Mouse (Mus musculus) v-Abl transformed pro-B cells (cell line): ENCODE results near the gene Dusp9.

ENCODE experiments used
- in situ Hi-C, 2 experiments: fragments of 400-800 bp; cut with MboI; formaldehyde crosslinking; loops; one replicate each; pipeline ENCODE4 v1.15.1; 2025; ENCODE audit not compliant: unreplicated experiment in 2 of 2

Gene Dusp9

GRCm38 (mm10) chrX:73659575-73660283, 20.5 kb downstream of the Dusp9 start, which contains the start of gene Pnck:
Gene Pnck (minus strand): TSS chrX:73660117.
- in situ Hi-C loops: loop anchor here (10.0 to 25.0 kb wide), 3 partner anchors 197 to 647 kb away; partner anchors contain the start of gene Haus7 (in 2 of the 2)

- in situ Hi-C loops: loop anchor here (25.0 kb wide), 2 partner anchors 198 to 648 kb away; partner anchors contain the start of gene Haus7 (in 1 of the 2)
These were observed 21.1 kb downstream of the Dusp9 start for GRCm38 (mm10) chrX:73660284-73660665.

- in situ Hi-C loops: loop anchor here (25.0 kb wide), 2 partner anchors 201 to 651 kb away; partner anchors contain the start of gene Haus7 (in 1 of the 2)
These were observed 23.9 kb downstream of the Dusp9 start for GRCm38 (mm10) chrX:73663143-73663542.

- in situ Hi-C loops: loop anchor here (25.0 kb wide), 2 partner anchors 210 to 660 kb away; partner anchors contain the start of gene Haus7 (in 1 of the 2)
These were observed 32.8 kb downstream of the Dusp9 start for GRCm38 (mm10) chrX:73672031-73672431.

GRCm38 (mm10) chrX:73672879-73673618, 33.8 kb downstream of the Dusp9 start, which contains the start of gene Slc6a8:
Gene Slc6a8 (plus strand): TSS chrX:73673150.
- in situ Hi-C loops: loop anchor here (25.0 kb wide), 2 partner anchors 211 to 661 kb away; partner anchors contain the start of gene Haus7 (in 1 of the 2)

- in situ Hi-C loops: loop anchor here (25.0 kb wide), 2 partner anchors 211 to 661 kb away; partner anchors contain the start of gene Haus7 (in 1 of the 2)
These were observed 34.4 kb downstream of the Dusp9 start for GRCm38 (mm10) chrX:73673619-73673967.

GRCm38 (mm10) chrX:73673968-73674661, 34.9 kb downstream of the Dusp9 start:
- in situ Hi-C loops: loop anchor here (25.0 kb wide), 2 partner anchors 212 to 662 kb away; partner anchors contain the start of gene Haus7 (in 1 of the 2)

GRCm38 (mm10) chrX:73675231-73675630, 36.0 kb downstream of the Dusp9 start:
- in situ Hi-C loops: no loop called here

- in situ Hi-C loops: no loop called here
These were observed 37.4 kb downstream of the Dusp9 start for GRCm38 (mm10) chrX:73676668-73677067.

- in situ Hi-C loops: loop anchor here in 1 of 2 experiments (10.0 kb wide), 1 partner anchor 629 kb away; no protein-coding TSS in a partner anchor
These were observed 44.9 kb downstream of the Dusp9 start for GRCm38 (mm10) chrX:73684156-73684555.

GRCm38 (mm10) chrX:73684978-73685377, 45.8 kb downstream of the Dusp9 start:
- in situ Hi-C loops: loop anchor here in 1 of 2 experiments (5.0 to 10.0 kb wide), 2 partner anchors 630 to 727 kb away; no protein-coding TSS in a partner anchor

- in situ Hi-C loops: loop anchor here in 1 of 2 experiments (5.0 to 10.0 kb wide), 2 partner anchors 631 to 727 kb away; no protein-coding TSS in a partner anchor
These were observed 46.4 kb downstream of the Dusp9 start for GRCm38 (mm10) chrX:73685629-73686028.

- in situ Hi-C loops: no loop called here
These were observed 51.9 kb downstream of the Dusp9 start for GRCm38 (mm10) chrX:73690917-73691629.
